Mouse (Mus musculus) spleen, adult 2 months (tissue): ENCODE data around the gene Prrt1. TPM values are rescaled to one million over a fixed set of nuclear protein-coding genes. Genes with fewer than 3 reads are reported as not detected.
A peak's percentile ranks its signal among the peaks of the same experiment; 100 is the strongest.

Experiments used
- DNase-seq, 2 experiments: peaks; one replicate each; pipeline versions ENCODE4 v3.0.0 to v3.0.0-alpha.2; 2012 to 2021; ENCODE audit warnings: low spot score in 2 of 2, low read depth in 1 of 2
- H3K27ac ChIP-seq: fragments of 200-500 bp; 2 replicates; pipeline ENCODE4 v1.5.1; 2012; ENCODE audit warnings: low read length, inconsistent platforms; ENCODE audit not compliant: insufficient read depth
- H3K27me3 ChIP-seq: fragments of 200-500 bp; 2 replicates; pipeline ENCODE4 v1.6.1; 2012; ENCODE audit warnings: mild to moderate bottlenecking, moderate library complexity, low read length, inconsistent platforms; ENCODE audit not compliant: control insufficient read depth, insufficient read depth
- H3K36me3 ChIP-seq: fragments of 200-500 bp; 2 replicates; pipeline ENCODE4 v1.6.1; 2012; ENCODE audit warnings: mild to moderate bottlenecking, low read length, inconsistent platforms; ENCODE audit not compliant: control insufficient read depth, insufficient read depth
- H3K4me1 ChIP-seq: fragments of 200-500 bp; 2 replicates; pipeline ENCODE4 v1.6.1; 2011; ENCODE audit warnings: inconsistent platforms; ENCODE audit not compliant: control insufficient read depth, insufficient read depth, insufficient read length
- H3K4me3 ChIP-seq: fragments of 200-500 bp; 2 replicates; pipeline ENCODE4 v1.5.1; 2011; ENCODE audit warnings: mild to moderate bottlenecking, inconsistent platforms; ENCODE audit not compliant: insufficient read depth, insufficient read length; ENCODE audit errors: extremely low read depth
- CTCF ChIP-seq: fragments of 200-500 bp; IDR thresholded peaks from 2 replicates; pipeline ENCODE4 v1.5.1; 2011; ENCODE audit warnings: mild to moderate bottlenecking, inconsistent platforms; ENCODE audit not compliant: insufficient read depth, insufficient read length, insufficient replicate concordance; ENCODE audit errors: extremely low read depth
- POLR2A ChIP-seq: fragments of 200-500 bp; IDR thresholded peaks from 2 replicates; pipeline ENCODE4 v1.6.1; 2011; ENCODE audit warnings: low read depth, low read length, inconsistent platforms
- WGBS: fragments of 180-500 bp; shearing (Covaris S2); methylation state at CpG from one replicate; pipeline ENCODE4 v1.1.7; 2018; 5-methylcytosine and 5-hydroxymethylcytosine counted together
- polyA plus RNA-seq: library from polyadenylated mRNA; depleted of rRNA; stranded (reverse); fragments of >200 nt; gene quantifications from 2 replicates; pipeline ENCODE4 v1.2.3, GENCODE M21; 2012

Prrt1 gene
- polyA plus RNA-seq, 1 experiment = 9.5 TPM

DNA sequence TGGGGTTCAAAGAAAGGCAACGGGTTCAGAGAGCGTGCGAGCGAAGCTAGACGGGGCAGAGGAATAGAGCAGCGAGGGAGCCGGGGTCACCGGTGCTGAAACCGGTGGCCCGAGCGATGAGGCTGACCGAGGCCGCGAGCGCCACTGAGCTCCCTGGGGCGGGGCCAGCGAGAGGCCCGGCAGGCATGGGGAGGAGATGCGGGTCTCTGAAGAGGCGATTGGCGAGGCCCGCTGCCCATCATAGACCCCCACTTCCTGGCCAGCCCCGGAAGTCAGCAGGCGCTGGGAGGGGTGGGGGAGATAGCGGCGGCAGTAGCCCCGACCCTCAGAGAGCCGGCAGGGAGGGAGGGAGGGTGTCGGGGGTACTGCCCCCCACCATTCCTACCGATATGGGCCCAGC is 23.7 kb upstream of the Prrt1 start:
- WGBS = under 1% methylated on average over 30 of the region's 30 CpGs
- peak; percentile 45 for TF ChIP-seq POLR2A
- TF ChIP-seq CTCF = no peak
- H3K27ac ChIP-seq = peak overlapping the region; percentile 91
- H3K4me3 ChIP-seq = peak overlapping the region; percentile 90
- peaks cover 7% of the 10 kb centered on the region for H3K36me3 ChIP-seq
- H3K4me1 ChIP-seq = peaks cover 33% of the 10 kb centered on the region; the same call in 1 of the 2 replicates
- H3K27me3 ChIP-seq = no peaks in the 10 kb centered on the region
- DNase-seq = peak; percentile 85 to 95

DNA sequence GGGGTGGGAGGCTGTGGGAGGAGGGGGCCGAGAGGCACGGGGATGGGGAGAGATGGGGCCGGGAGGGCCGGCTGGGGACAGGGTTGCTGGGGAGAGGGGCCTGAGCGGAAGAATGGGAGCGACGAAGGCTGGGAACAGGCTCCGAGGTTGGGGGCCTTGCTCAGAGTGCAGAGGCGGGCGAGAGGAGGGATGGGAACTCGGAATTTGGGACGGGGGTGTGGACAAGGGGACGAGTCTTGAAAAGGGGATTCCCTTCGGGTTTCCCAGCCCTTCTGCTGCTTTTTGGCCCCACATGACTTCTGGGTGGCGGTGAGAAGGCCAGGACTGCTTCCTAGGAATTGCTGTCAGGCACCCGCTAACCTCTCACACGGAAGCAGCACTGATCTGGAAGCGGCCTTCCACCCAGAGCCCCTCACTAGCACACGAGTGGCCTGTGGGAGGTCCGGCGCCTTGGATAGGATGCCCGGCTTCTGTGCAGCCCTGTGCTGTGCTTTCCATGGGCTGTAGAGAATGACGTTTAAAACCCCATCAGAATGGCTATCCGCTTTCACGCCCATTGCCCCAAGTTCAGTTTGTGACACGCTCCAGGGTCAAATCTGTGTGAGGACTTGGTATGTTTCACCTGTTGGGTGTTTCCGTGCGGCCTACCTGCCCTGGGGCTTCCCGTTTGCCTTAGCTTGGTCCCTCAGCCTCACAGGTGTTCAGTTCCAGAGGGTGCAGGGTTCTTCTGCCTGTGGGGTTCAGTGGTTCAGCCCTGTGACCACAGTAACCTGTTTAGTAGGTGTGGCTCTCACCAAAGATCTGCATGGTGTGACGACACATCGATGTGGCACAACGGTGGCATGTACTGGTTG is 22.9 kb upstream of the Prrt1 start:
- Histone ChIP-seq H3K27me3 (no peaks in the 10 kb centered on the region), H3K4me3 (peak overlapping the region; percentile 90), H3K27ac (0 out of 2 replicates have a peak overlapping the region, but pooled peaks have one; percentile 22), H3K36me3 (peaks cover 6% of the 10 kb centered on the region; the same call in 1 of the 2 replicates), H3K4me1 (peaks cover 33% of the 10 kb centered on the region; the same call in 1 of the 2 replicates)
- WGBS = 13% methylated on average over 32 of the region's 32 CpGs
- no peak for TF ChIP-seq POLR2A
- no peak for TF ChIP-seq CTCF
- DNase-seq = no peak

DNA sequence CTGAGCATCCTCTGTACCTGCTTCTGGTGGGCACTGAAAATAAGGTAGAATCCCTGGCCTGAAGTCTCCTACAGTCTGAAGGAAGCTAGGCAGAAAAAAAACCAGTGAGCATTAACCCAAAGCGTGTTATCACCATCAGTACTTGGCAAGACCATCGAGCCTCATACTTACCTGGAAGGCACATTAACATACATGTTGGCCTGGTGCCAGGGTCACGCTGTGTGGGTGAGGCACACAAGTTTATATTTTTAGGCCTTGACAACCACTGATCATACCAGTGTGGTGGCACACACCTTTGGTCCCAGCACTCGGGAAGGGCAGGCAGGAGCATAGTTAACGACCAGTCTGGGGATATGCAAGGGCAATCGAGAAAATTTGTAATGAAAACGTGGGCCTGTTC is 21.3 kb upstream of the Prrt1 start:
- Histone ChIP-seq H3K4me1 (peaks cover 27% of the 10 kb centered on the region; the same call in 1 of the 2 replicates), H3K4me3 (no peak overlapping the region), H3K36me3 (peaks cover 16% of the 10 kb centered on the region), H3K27ac (no peak overlapping the region), H3K27me3 (no peaks in the 10 kb centered on the region)
- no peak for TF ChIP-seq CTCF
- TF ChIP-seq POLR2A = no peak
- WGBS = 80% methylated on average over 7 of the region's 7 CpGs
- no peak for DNase-seq

DNA sequence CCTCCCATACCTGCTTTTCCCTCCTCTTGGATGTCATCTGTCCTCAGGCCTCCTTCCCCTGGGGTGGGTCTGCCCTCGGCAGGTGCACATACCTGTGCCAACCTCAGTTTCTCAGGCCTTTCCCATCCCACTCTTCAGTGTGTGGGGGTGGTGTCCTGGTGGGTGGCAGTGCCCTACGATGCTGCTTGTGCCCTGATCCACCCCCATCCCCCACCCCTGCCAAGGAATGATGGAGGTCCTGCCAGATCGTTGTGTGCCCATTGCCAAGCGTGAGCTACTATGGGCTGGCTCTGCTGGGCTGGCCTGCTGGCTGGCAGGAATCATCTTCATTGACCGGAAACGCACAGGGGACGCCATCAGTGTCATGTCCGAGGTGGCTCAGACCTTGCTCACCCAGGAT is 18.3 kb upstream of the Prrt1 start:
- TF ChIP-seq CTCF (no peak), POLR2A (no peak)
- whole genome bisulfite sequencing = 93% methylated on average over 8 of the region's 8 CpGs
- no peak overlapping the region for H3K4me3 ChIP-seq
- peaks cover 19% of the 10 kb centered on the region for H3K36me3 ChIP-seq
- H3K27ac ChIP-seq = no peak overlapping the region
- H3K27me3 ChIP-seq = no peaks in the 10 kb centered on the region
- H3K4me1 ChIP-seq = peaks cover 20% of the 10 kb centered on the region; the same call in 1 of the 2 replicates
- DNase-seq = no peak

DNA sequence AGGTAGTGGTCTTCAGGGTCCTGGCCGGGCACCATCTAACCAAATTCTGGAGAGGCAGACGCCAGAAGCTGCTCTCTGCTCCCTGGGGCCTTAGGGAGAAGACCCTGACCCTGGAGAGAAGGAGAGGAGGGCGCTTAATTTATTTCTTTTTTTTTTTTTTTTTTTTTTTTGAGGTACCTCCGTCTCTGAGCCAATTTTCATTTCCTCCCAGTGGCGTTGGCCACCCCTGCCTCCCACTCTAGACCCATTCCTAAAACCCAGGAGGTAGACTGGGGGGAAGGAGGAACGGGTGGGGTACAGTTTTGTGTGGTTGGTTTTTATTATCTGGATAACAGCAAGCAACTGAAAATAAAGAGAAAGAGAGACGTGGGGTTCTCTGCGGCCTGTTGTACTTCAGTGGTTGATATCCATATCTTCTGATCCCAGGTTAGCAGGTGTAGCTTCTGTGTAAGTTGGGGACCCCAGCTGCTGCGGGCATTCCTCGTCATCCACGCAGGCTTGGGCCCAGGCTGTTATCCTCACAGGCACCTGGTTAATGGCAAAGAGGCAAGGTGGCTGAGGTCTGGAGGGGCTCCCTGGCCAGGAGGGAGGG is 16.2 kb upstream of the Prrt1 start:
- no peak overlapping the region for H3K4me3 ChIP-seq
- TF ChIP-seq POLR2A = no peak
- no peak for TF ChIP-seq CTCF
- 81% methylated on average over 11 of the region's 11 CpGs for WGBS
- peaks cover 19% of the 10 kb centered on the region for H3K36me3 ChIP-seq
- H3K4me1 ChIP-seq = peaks cover 8% of the 10 kb centered on the region; the same call in 1 of the 2 replicates
- DNase-seq = no peak
- no peak overlapping the region for H3K27ac ChIP-seq
- H3K27me3 ChIP-seq = no peaks in the 10 kb centered on the region

DNA sequence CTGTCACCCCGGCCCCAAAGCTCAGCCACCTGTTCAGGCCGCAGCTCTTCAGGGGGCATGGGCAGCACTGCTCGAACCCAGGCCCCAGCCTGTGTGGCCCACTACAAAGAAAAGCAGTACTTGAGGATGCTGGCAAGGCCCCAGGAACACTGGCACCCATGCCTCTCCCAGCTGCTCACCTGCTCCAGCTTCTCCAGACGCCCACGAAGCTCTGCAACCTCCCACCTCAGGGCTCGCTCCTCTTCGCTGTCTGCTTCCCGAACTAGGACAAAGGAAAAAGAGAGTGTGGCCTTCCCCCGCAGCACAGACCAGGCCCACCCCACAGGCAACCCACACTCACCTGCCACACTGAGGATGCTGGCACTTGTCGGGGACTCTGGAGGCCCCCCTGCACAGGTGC is 15.5 kb upstream of the Prrt1 start:
- Histone ChIP-seq H3K36me3 (peaks cover 19% of the 10 kb centered on the region), H3K27me3 (no peaks in the 10 kb centered on the region), H3K4me1 (peaks cover under 1% of the 10 kb centered on the region; the same call in 1 of the 2 replicates), H3K4me3 (no peak overlapping the region), H3K27ac (no peak overlapping the region)
- 91% methylated on average over 10 of the region's 10 CpGs for WGBS
- TF ChIP-seq POLR2A (no peak), CTCF (no peak)
- DNase-seq = no peak

DNA sequence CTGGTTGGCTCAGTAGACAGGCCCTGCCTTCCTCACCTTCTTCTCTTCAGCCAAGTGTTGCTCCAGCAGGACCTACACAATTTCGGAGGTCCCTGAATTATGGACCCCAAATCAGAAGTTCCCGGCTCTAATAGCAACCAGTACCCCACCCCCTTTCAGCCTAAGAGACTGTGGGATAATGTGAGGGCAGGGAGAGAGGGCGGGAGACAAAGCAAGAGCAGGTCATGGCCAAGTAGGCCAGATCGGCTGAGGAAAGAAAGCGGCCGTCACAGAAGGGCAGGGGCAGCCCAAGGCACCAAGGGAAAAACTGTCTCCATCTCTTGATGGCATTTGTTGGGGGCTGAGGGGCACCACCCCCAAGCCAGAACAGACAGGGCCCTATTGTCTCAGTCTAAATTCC is 13.5 kb upstream of the Prrt1 start, which contains the start of gene Egfl8:
TSS of gene Egfl8 (minus strand) at position 101 of the 400 bp plus-strand sequence.
- 82% methylated on average over 6 of the region's 6 CpGs for WGBS
- Histone ChIP-seq H3K4me1 (no peaks in the 10 kb centered on the region), H3K27me3 (no peaks in the 10 kb centered on the region), H3K36me3 (peaks cover 16% of the 10 kb centered on the region), H3K4me3 (no peak within 1 kb of the TSS), H3K27ac (no peak within 1 kb of the TSS)
- DNase-seq = no peak
- TF ChIP-seq POLR2A (no peak), CTCF (no peak)
